Mouse (Mus musculus): ENCODE measurements around the gene Gpc5.

GRCm38 (mm10) chr14:116208581-116208980 is 1116.6 kb downstream of the Gpc5 start:
- TF ChIP-seq IRF4 (IDR thresholded peaks at IDR 0.05; ENCODE audit: low read depth, low read length) (no peak), POLR2A (IDR thresholded peaks at IDR 0.05; ENCODE audit: low read depth, low read length) (no peak), USF2 (conservative IDR thresholded peaks at IDR 0.05; ENCODE audit: low read depth, low read length) (no peak), ZMIZ1 (IDR thresholded peaks at IDR 0.05; ENCODE audit: low read depth, low read length) (no peak), CTCF (conservative IDR thresholded peaks at IDR 0.05 in 1 of 2, IDR thresholded peaks at IDR 0.05 in 1 of 2; ENCODE audit: low read depth in 2 of 2, low read length in 2 of 2) (no peak), CHD2 (IDR thresholded peaks at IDR 0.05; ENCODE audit: low read length) (no peak), JUN (IDR thresholded peaks at IDR 0.05; ENCODE audit: insufficient read depth, low read depth, low read length) (no peak), EP300 (IDR thresholded peaks at IDR 0.05; ENCODE audit: low read length) (no peak), NELFE (IDR thresholded peaks at IDR 0.05; ENCODE audit: low read depth, low read length) (no peak), PAX5 (IDR thresholded peaks at IDR 0.05; ENCODE audit: low read length) (no peak), TCF12 (IDR thresholded peaks at IDR 0.05; ENCODE audit: low read depth, low read length) (no peak)

All from CH12.LX (cell line).